Mouse (Mus musculus): ENCODE results near the gene Atoh8.
A peak's percentile ranks its signal among the peaks of the same experiment; 100 is the strongest.

Atoh8 gene

GRCm38 (mm10) chr6:72235098-72235806 lies at the start of gene Atoh8:
TSS of gene Atoh8 (minus strand) at chr6:72235577.
- DNase-seq, result no peak

- DNase-seq, result no peak
These were observed 48.5 kb upstream of the Atoh8 start for GRCm38 (mm10) chr6:72283914-72284313.

- DNase-seq, result no peak
These were observed 45.1 kb upstream of the Atoh8 start for GRCm38 (mm10) chr6:72280410-72280998.

- DNase-seq, result no peak
These were observed 44.1 kb upstream of the Atoh8 start for GRCm38 (mm10) chr6:72279505-72279904.

GRCm38 (mm10) chr6:72278835-72279234 lies 43.5 kb upstream of the Atoh8 start:
- DNase-seq, result no peak

- no peak for DNase-seq
These were observed 42.3 kb upstream of the Atoh8 start for GRCm38 (mm10) chr6:72277508-72278166.

GRCm38 (mm10) chr6:72276972-72277441 lies 41.6 kb upstream of the Atoh8 start:
- DNase-seq, result no peak

- no peak for DNase-seq
These were observed 40.8 kb upstream of the Atoh8 start for GRCm38 (mm10) chr6:72276141-72276540.

- DNase-seq, result no peak
These were observed 40.1 kb upstream of the Atoh8 start for GRCm38 (mm10) chr6:72275527-72275926.

- DNase-seq, result no peak
These were observed 37.8 kb upstream of the Atoh8 start for GRCm38 (mm10) chr6:72273153-72273552.

- DNase-seq, result no peak
These were observed 36.9 kb upstream of the Atoh8 start for GRCm38 (mm10) chr6:72272161-72272696.

GRCm38 (mm10) chr6:72270952-72271519 lies 35.7 kb upstream of the Atoh8 start:
- DNase-seq, result no peak

- no peak for DNase-seq
These were observed 34.9 kb upstream of the Atoh8 start for GRCm38 (mm10) chr6:72270258-72270657.

- DNase-seq, result no peak
These were observed 32.9 kb upstream of the Atoh8 start for GRCm38 (mm10) chr6:72268149-72268847.

GRCm38 (mm10) chr6:72265664-72266063 lies 30.3 kb upstream of the Atoh8 start:
- no peak for DNase-seq

- DNase-seq, result no peak
These were observed 28.4 kb upstream of the Atoh8 start for GRCm38 (mm10) chr6:72263679-72264265.

- no peak for DNase-seq
These were observed 26.4 kb upstream of the Atoh8 start for GRCm38 (mm10) chr6:72261683-72262320.

GRCm38 (mm10) chr6:72260981-72261682 lies 25.8 kb upstream of the Atoh8 start:
- peak; percentile 34 to 44 for DNase-seq

- no peak for DNase-seq
These were observed 24.1 kb upstream of the Atoh8 start for GRCm38 (mm10) chr6:72259474-72259873.

GRCm38 (mm10) chr6:72255294-72255693 lies 19.9 kb upstream of the Atoh8 start:
- DNase-seq, result no peak

- no peak for DNase-seq
These were observed 19.3 kb upstream of the Atoh8 start for GRCm38 (mm10) chr6:72254588-72255075.

Measured in thymus, adult 18-20 months (tissue).